ENCODE assay signal across 8 mouse cellular contexts in genomic region chr10:61423289-61423688, GRCm38 (mm10). TPM values are rescaled to one million over a fixed set of nuclear protein-coding genes. Genes with fewer than 3 reads are reported as not detected.
A peak's percentile ranks its signal among the peaks of the same experiment; 100 is the strongest.
DNase-seq lines count a peak whose midpoint lies in the region; ATAC-seq and TF ChIP-seq lines count a peak whose summit lies in the region.

No protein-coding gene starts in this region.

- no peak overlapping the region for H3K9ac ChIP-seq in heart, adult 2 months (ENCODE audit: low read depth, low read length)
- no peak overlapping the region for H3K9ac ChIP-seq in heart, embryonic 11.5 days (ENCODE audit: low read depth, low read length)
- no peak overlapping the region for H3K9ac ChIP-seq in lung, postnatal 0 days (replicated peaks; ENCODE audit: low read depth)
- H3K9ac ChIP-seq in forebrain, embryonic 12.5 days: no peak overlapping the region
- no peak overlapping the region for H3K9ac ChIP-seq in forebrain, embryonic 11.5 days (ENCODE audit: low read length)

- peaks cover 28% of the 10 kb centered on the region for H3K4me1 ChIP-seq in heart, adult 2 months (ENCODE audit: control insufficient read depth, insufficient read depth, low read length)
- peaks cover 16% of the 10 kb centered on the region for H3K4me1 ChIP-seq in heart, embryonic 11.5 days (ENCODE audit: control insufficient read depth, insufficient read depth, low read length)
- H3K4me1 ChIP-seq in lung, postnatal 0 days (ENCODE audit: insufficient read depth, low read depth, low read length): 0 out of 2 replicates have a peak, but pooled peaks cover 4% of the 10 kb centered on the region
- peaks cover 20% of the 10 kb centered on the region for H3K4me1 ChIP-seq in forebrain, embryonic 12.5 days
- H3K4me1 ChIP-seq in forebrain, embryonic 11.5 days (replicated peaks; ENCODE audit: control insufficient read depth, insufficient read depth, low read length): peaks cover 5% of the 10 kb centered on the region; the same call in 1 of the 2 replicates

- H3K79me3 ChIP-seq in C2C12 (ENCODE audit: low read depth): no peaks in the 10 kb centered on the region

- no peak overlapping the region for H3K4me2 ChIP-seq in heart, embryonic 11.5 days
- no peak overlapping the region for H3K4me2 ChIP-seq in lung, postnatal 0 days (replicated peaks; ENCODE audit: low read depth, low read length)
- H3K4me2 ChIP-seq in forebrain, embryonic 12.5 days: no peak overlapping the region
- H3K4me2 ChIP-seq in forebrain, embryonic 11.5 days (ENCODE audit: low read depth, low read length, severe bottlenecking): no peak overlapping the region

- H3K36me3 ChIP-seq in heart, adult 2 months (ENCODE audit: control insufficient read depth, insufficient read depth, low read length): no peaks in the 10 kb centered on the region; the same call in 1 of the 2 replicates
- no peaks in the 10 kb centered on the region for H3K36me3 ChIP-seq in heart, embryonic 11.5 days (ENCODE audit: control insufficient read depth, insufficient read depth, low read length)
- H3K36me3 ChIP-seq in C2C12 (ENCODE audit: control insufficient read depth, insufficient read depth): no peaks in the 10 kb centered on the region
- H3K36me3 ChIP-seq in lung, postnatal 0 days (ENCODE audit: insufficient read depth, low read length): no peaks in the 10 kb centered on the region
- H3K36me3 ChIP-seq in forebrain, embryonic 12.5 days (replicated peaks): no peaks in the 10 kb centered on the region
- H3K36me3 ChIP-seq in forebrain, embryonic 11.5 days (ENCODE audit: control insufficient read depth, insufficient read depth, low read length): no peaks in the 10 kb centered on the region

- WGBS in heart, adult 2 months: 71% methylated on average over 10 of the region's 10 CpGs
- WGBS in heart, embryonic 11.5 days (ENCODE audit: insufficient replicate concordance): 61% methylated on average over 10 of the region's 10 CpGs
- 50% methylated on average over 10 of the region's 10 CpGs for WGBS in lung, postnatal 0 days
- 36% methylated on average over 10 of the region's 10 CpGs for WGBS in forebrain, embryonic 12.5 days
- 38% methylated on average over 10 of the region's 10 CpGs for WGBS in forebrain, embryonic 11.5 days

- TF ChIP-seq EP300 in heart, adult 2 months (IDR thresholded peaks at IDR 0.05; ENCODE audit: insufficient read depth, low read depth, low read length): no peak
- no peak for TF ChIP-seq EP300 in lung, postnatal 0 days (IDR thresholded peaks at IDR 0.05)

- TF ChIP-seq CTCF in heart, adult 2 months (IDR thresholded peaks at IDR 0.05): peak; percentile 63
- peak; percentile 9 for TF ChIP-seq CTCF in C2C12 (IDR thresholded peaks at IDR 0.05; ENCODE audit: control insufficient read depth, insufficient read depth, insufficient read length)
- TF ChIP-seq CTCF in lung, postnatal 0 days (IDR thresholded peaks at IDR 0.05): peak; percentile 66

- no peak overlapping the region for H3K4me3 ChIP-seq in heart, adult 2 months
- H3K4me3 ChIP-seq in heart, embryonic 11.5 days (ENCODE audit: low read depth, low read length): no peak overlapping the region
- H3K4me3 ChIP-seq in C2C12 (ENCODE audit: insufficient read depth, poor library complexity, severe bottlenecking): no peak overlapping the region
- H3K4me3 ChIP-seq in lung, postnatal 0 days (ENCODE audit: low read depth, low read length): no peak overlapping the region
- no peak overlapping the region for H3K4me3 ChIP-seq in forebrain, embryonic 12.5 days (replicated peaks)
- no peak overlapping the region for H3K4me3 ChIP-seq in forebrain, embryonic 11.5 days (ENCODE audit: low read depth, low read length)

- H3ac ChIP-seq in C2C12 (ENCODE audit: control insufficient read depth, insufficient read length, low read depth): no peak overlapping the region

- ATAC-seq in heart, embryonic 11.5 days (replicated peaks; ENCODE audit: insufficient number of reproducible peaks, low FRiP score, low TSS enrichment): no peak
- peak; percentile 44; the same call in 1 of the 2 replicates for ATAC-seq in erythroblast, adult 5-6 weeks (replicated peaks; ENCODE audit: low FRiP score, poor library complexity, severe bottlenecking)
- 0 out of 2 replicates have a peak, but pooled peaks have one; percentile 19 for ATAC-seq in lung, postnatal 0 days
- no peak for ATAC-seq in forebrain, embryonic 12.5 days (ENCODE audit: low FRiP score)
- no peak for ATAC-seq in forebrain, embryonic 11.5 days (replicated peaks; ENCODE audit: low FRiP score)

- intact Hi-C loops in heart, adult 2 months (cut with DNase I): no loop called here

- H3K9me3 ChIP-seq in heart, embryonic 11.5 days (replicated peaks; ENCODE audit: control insufficient read depth, low read length): no peaks in the 10 kb centered on the region
- H3K9me3 ChIP-seq in lung, postnatal 0 days (ENCODE audit: low read length): no peaks in the 10 kb centered on the region
- no peaks in the 10 kb centered on the region for H3K9me3 ChIP-seq in forebrain, embryonic 12.5 days
- H3K9me3 ChIP-seq in forebrain, embryonic 11.5 days (ENCODE audit: control insufficient read depth, low read length): no peaks in the 10 kb centered on the region

- H3K27me3 ChIP-seq in heart, adult 2 months (ENCODE audit: control insufficient read depth, insufficient read depth, low read length): peaks cover 4% of the 10 kb centered on the region; the same call in 1 of the 2 replicates
- H3K27me3 ChIP-seq in heart, embryonic 11.5 days (ENCODE audit: control insufficient read depth, insufficient read depth, low read length): peaks cover 24% of the 10 kb centered on the region
- H3K27me3 ChIP-seq in C2C12 (ENCODE audit: control insufficient read depth, insufficient read depth, insufficient read length): peaks cover 4% of the 10 kb centered on the region
- peaks cover 11% of the 10 kb centered on the region; the same call in 1 of the 2 replicates for H3K27me3 ChIP-seq in lung, postnatal 0 days (replicated peaks; ENCODE audit: insufficient read depth, low read length)
- H3K27me3 ChIP-seq in forebrain, embryonic 12.5 days: peaks cover 35% of the 10 kb centered on the region
- H3K27me3 ChIP-seq in forebrain, embryonic 11.5 days (ENCODE audit: control insufficient read depth, insufficient read depth, low read length): peaks cover 21% of the 10 kb centered on the region

- H3K27ac ChIP-seq in heart, adult 2 months: no peak overlapping the region
- no peak overlapping the region for H3K27ac ChIP-seq in heart, embryonic 11.5 days (ENCODE audit: low read depth, low read length)
- no peak overlapping the region for H3K27ac ChIP-seq in lung, postnatal 0 days (ENCODE audit: low read length)
- H3K27ac ChIP-seq in forebrain, embryonic 12.5 days: no peak overlapping the region
- no peak overlapping the region for H3K27ac ChIP-seq in forebrain, embryonic 11.5 days (ENCODE audit: low read depth, low read length)

- TF ChIP-seq POLR2A in heart, adult 2 months (IDR thresholded peaks at IDR 0.05; ENCODE audit: insufficient read depth, low read depth, low read length): no peak

- peak in 1 of 2 experiments; percentile 45 for DNase-seq in heart, adult 2 months
- DNase-seq in lung, postnatal 0 days (ENCODE audit: low spot score): peak; percentile 40
- peak; percentile 81 for DNase-seq in thymus, postnatal 4 days
- DNase-seq in forebrain, embryonic 11.5 days (ENCODE audit: low spot score): no peak

- H3K79me2 ChIP-seq in heart, adult 2 months (replicated peaks; ENCODE audit: control insufficient read depth, insufficient read depth, low read length): no peaks in the 10 kb centered on the region
- H3K79me2 ChIP-seq in C2C12 (ENCODE audit: control insufficient read depth, insufficient read depth): no peaks in the 10 kb centered on the region

RNA-seq across cellular contexts. Expression of gene Nodal, which starts 5.5 kb away (rescaled TPM):
- total RNA-seq in heart, adult 2 months (2021): under 1 TPM in 1 of 2 experiments, not detected in 1; 0.10 TPM
- 0.04 and 0.38 TPM in 2 replicates for polyA plus RNA-seq in heart, adult 2 months (2012; rRNA removed)
- polyA plus RNA-seq in heart, embryonic 11.5 days (2014; fragmentation: Nextera tagmentation; extraction: Ambion mirVana): not detected in 2 replicates
- not detected for polyA plus RNA-seq in C2C12 (2012; fragmentation: generic; extraction: Trizol)
- total RNA-seq in erythroblast, adult 5-6 weeks (2015; ENCODE audit: low replicate concordance): not detected in 2 replicates
- total RNA-seq in erythroblast, adult 5-6 weeks (2017; ENCODE audit: low replicate concordance): not detected in 2 replicates
- 0.37 TPM in 2 replicates for polyA plus RNA-seq in lung, postnatal 0 days (2015; fragmentation: Nextera tagmentation; extraction: Ambion mirVana)
- 0.15 TPM in 1 of 2 replicates, not detected in the other for polyA plus RNA-seq in forebrain, embryonic 12.5 days (2016; fragmentation: Nextera tagmentation; extraction: Ambion mirVana)
- polyA plus RNA-seq in forebrain, embryonic 11.5 days (2014; fragmentation: Nextera tagmentation; extraction: Ambion mirVana): not detected in 2 replicates

RNA-seq across cellular contexts. Expression of gene Eif4ebp2, which starts 29.2 kb away (rescaled TPM):
- total RNA-seq in heart, adult 2 months (2021): 10 to 100 TPM; 70.9 to 71.3 TPM
- polyA plus RNA-seq in heart, adult 2 months (2012; rRNA removed): 53.3 and 71.9 TPM in 2 replicates
- 21.2 and 28.6 TPM in 2 replicates for polyA plus RNA-seq in heart, embryonic 11.5 days (2014; fragmentation: Nextera tagmentation; extraction: Ambion mirVana)
- polyA plus RNA-seq in C2C12 (2012; fragmentation: generic; extraction: Trizol): 42.3 TPM
- 67.2 and 101 TPM in 2 replicates for total RNA-seq in erythroblast, adult 5-6 weeks (2015; ENCODE audit: low replicate concordance)
- total RNA-seq in erythroblast, adult 5-6 weeks (2017; ENCODE audit: low replicate concordance): 13.8 and 14.2 TPM in 2 replicates
- polyA plus RNA-seq in lung, postnatal 0 days (2015; fragmentation: Nextera tagmentation; extraction: Ambion mirVana): 61.3 and 62.5 TPM in 2 replicates
- 87.6 and 88.3 TPM in 2 replicates for polyA plus RNA-seq in forebrain, embryonic 12.5 days (2016; fragmentation: Nextera tagmentation; extraction: Ambion mirVana)
- polyA plus RNA-seq in forebrain, embryonic 11.5 days (2014; fragmentation: Nextera tagmentation; extraction: Ambion mirVana): 41.5 and 50.8 TPM in 2 replicates

RNA-seq across cellular contexts. Expression of gene Pald1, which starts 40.0 kb away (rescaled TPM):
- 10 to 100 TPM; 15.3 to 17.6 TPM for total RNA-seq in heart, adult 2 months (2021)
- 17.7 and 20.4 TPM in 2 replicates for polyA plus RNA-seq in heart, adult 2 months (2012; rRNA removed)
- 17.5 and 22.5 TPM in 2 replicates for polyA plus RNA-seq in heart, embryonic 11.5 days (2014; fragmentation: Nextera tagmentation; extraction: Ambion mirVana)
- polyA plus RNA-seq in C2C12 (2012; fragmentation: generic; extraction: Trizol): 8.9 TPM
- not detected in 2 replicates for total RNA-seq in erythroblast, adult 5-6 weeks (2015; ENCODE audit: low replicate concordance)
- not detected in 2 replicates for total RNA-seq in erythroblast, adult 5-6 weeks (2017; ENCODE audit: low replicate concordance)
- polyA plus RNA-seq in lung, postnatal 0 days (2015; fragmentation: Nextera tagmentation; extraction: Ambion mirVana): 30.4 and 36.0 TPM in 2 replicates
- polyA plus RNA-seq in forebrain, embryonic 12.5 days (2016; fragmentation: Nextera tagmentation; extraction: Ambion mirVana): 20.7 and 22.9 TPM in 2 replicates
- polyA plus RNA-seq in forebrain, embryonic 11.5 days (2014; fragmentation: Nextera tagmentation; extraction: Ambion mirVana): 21.3 and 22.9 TPM in 2 replicates

RNA-seq across cellular contexts. Expression of gene Lrrc20, which starts 52.3 kb away (rescaled TPM):
- 10 to 100 TPM; 29.9 to 32.0 TPM for total RNA-seq in heart, adult 2 months (2021)
- 38.9 and 55.5 TPM in 2 replicates for polyA plus RNA-seq in heart, adult 2 months (2012; rRNA removed)
- 12.1 and 14.8 TPM in 2 replicates for polyA plus RNA-seq in heart, embryonic 11.5 days (2014; fragmentation: Nextera tagmentation; extraction: Ambion mirVana)
- polyA plus RNA-seq in C2C12 (2012; fragmentation: generic; extraction: Trizol): 11.8 TPM
- total RNA-seq in erythroblast, adult 5-6 weeks (2015; ENCODE audit: low replicate concordance): 1.3 and 2.1 TPM in 2 replicates
- 0.70 and 3.2 TPM in 2 replicates for total RNA-seq in erythroblast, adult 5-6 weeks (2017; ENCODE audit: low replicate concordance)
- polyA plus RNA-seq in lung, postnatal 0 days (2015; fragmentation: Nextera tagmentation; extraction: Ambion mirVana): 5.8 and 6.6 TPM in 2 replicates
- polyA plus RNA-seq in forebrain, embryonic 12.5 days (2016; fragmentation: Nextera tagmentation; extraction: Ambion mirVana): 14.4 and 15.7 TPM in 2 replicates
- polyA plus RNA-seq in forebrain, embryonic 11.5 days (2014; fragmentation: Nextera tagmentation; extraction: Ambion mirVana): 14.6 and 15.0 TPM in 2 replicates

Comparison
In these comparisons a context has a peak if more than half of its experiments do, and no peak if none do; other contexts are left out.
1. CTCF ChIP-seq: peak in every context shown above with its lines; median percentile 66 in lung, postnatal 0 days; 63 in heart, adult 2 months; 9 in C2C12.
2. ATAC-seq: peak in erythroblast, adult 5-6 weeks (single experiment) and lung, postnatal 0 days (single experiment); none in heart, embryonic 11.5 days (single experiment), forebrain, embryonic 12.5 days (single experiment) and forebrain, embryonic 11.5 days (single experiment).